Mouse (Mus musculus): ENCODE results near the gene Tssk1. TPM values are rescaled to one million over a fixed set of nuclear protein-coding genes. Genes with fewer than 3 reads are reported as not detected.

The Tssk1 gene
- total and polyA plus RNA-seq, 2 experiments from 2014 or later, result 0.04 TPM; not detected in 1

GRCm38 (mm10) chr16:17876096-17876495 is 17.9 kb upstream of the Tssk1 start:
- no peak overlapping the region for H3K4me3 ChIP-seq (ENCODE audit: low read length)
- no peaks in the 10 kb centered on the region for H3K27me3 ChIP-seq (ENCODE audit: insufficient read depth, low read length)
- H3K4me1 ChIP-seq (ENCODE audit: insufficient read depth, low read length), result no peaks in the 10 kb centered on the region
- no peak for DNase-seq (ENCODE audit: low spot score)
- H3K4me2 ChIP-seq (ENCODE audit: low read depth, low read length), result no peak overlapping the region
- peaks cover 10% of the 10 kb centered on the region; the same call in 1 of the 2 replicates for H3K36me3 ChIP-seq (ENCODE audit: insufficient read depth, low read length)
- no peak overlapping the region for H3K9ac ChIP-seq (replicated peaks; ENCODE audit: low read length)
- TF ChIP-seq CTCF (IDR thresholded peaks at IDR 0.05; ENCODE audit: low read depth), result no peak
- ATAC-seq, result no peak
- no peak overlapping the region for H3K27ac ChIP-seq
- no peaks in the 10 kb centered on the region for H3K9me3 ChIP-seq (ENCODE audit: low read length)
- 94% methylated on average over 1 of the region's 1 CpGs for WGBS

DNA sequence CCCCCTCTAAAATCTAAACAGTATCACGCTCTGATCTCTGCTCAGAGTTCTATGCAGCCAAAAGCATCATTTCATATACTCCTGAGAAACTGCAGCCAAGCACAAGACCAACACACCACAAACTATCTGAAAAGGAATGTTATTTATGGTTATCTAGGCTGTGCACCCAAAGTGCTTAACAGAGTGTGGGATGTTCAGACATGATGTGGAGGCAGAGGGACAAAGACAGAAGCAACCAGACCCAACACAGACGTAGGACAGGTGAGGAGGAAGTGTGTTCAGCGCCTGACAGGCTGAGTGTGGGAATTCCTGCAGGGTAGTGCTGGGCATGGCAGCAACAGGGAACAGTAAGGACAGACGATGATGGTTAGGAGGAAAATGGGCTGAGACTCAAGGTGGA is 14.5 kb upstream of the Tssk1 start:
- H3K9me3 ChIP-seq (ENCODE audit: low read length), result no peaks in the 10 kb centered on the region

GRCm38 (mm10) chr16:17882196-17882595 is 11.8 kb upstream of the Tssk1 start:
- Histone ChIP-seq H3K36me3 (ENCODE audit: insufficient read depth, low read length) (no peaks in the 10 kb centered on the region), H3K27me3 (ENCODE audit: insufficient read depth, low read length) (no peaks in the 10 kb centered on the region), H3K4me3 (ENCODE audit: low read length) (no peak overlapping the region), H3K27ac (no peak overlapping the region), H3K4me2 (ENCODE audit: low read depth, low read length) (no peak overlapping the region), H3K4me1 (ENCODE audit: insufficient read depth, low read length) (no peaks in the 10 kb centered on the region), H3K9ac (replicated peaks; ENCODE audit: low read length) (no peak overlapping the region), H3K9me3 (ENCODE audit: low read length) (no peaks in the 10 kb centered on the region)
- no peak for TF ChIP-seq CTCF (IDR thresholded peaks at IDR 0.05; ENCODE audit: low read depth)
- ATAC-seq (no peak), DNase-seq (ENCODE audit: low spot score) (no peak)

More for the DNA sequence above, 14.5 kb upstream of the Tssk1 start:
- no peaks in the 10 kb centered on the region for H3K4me1 ChIP-seq (ENCODE audit: insufficient read depth, low read length)
- no peak overlapping the region for H3K4me3 ChIP-seq (ENCODE audit: low read length)
- DNase-seq (ENCODE audit: low spot score) (no peak), ATAC-seq (no peak)
- no peaks in the 10 kb centered on the region for H3K27me3 ChIP-seq (ENCODE audit: insufficient read depth, low read length)
- no peak overlapping the region for H3K9ac ChIP-seq (replicated peaks; ENCODE audit: low read length)
- no peak overlapping the region for H3K27ac ChIP-seq
- H3K36me3 ChIP-seq (ENCODE audit: insufficient read depth, low read length), result no peaks in the 10 kb centered on the region
- no peak for TF ChIP-seq CTCF (IDR thresholded peaks at IDR 0.05; ENCODE audit: low read depth)
- WGBS, result 90% methylated on average over 4 of the region's 4 CpGs
- no peak overlapping the region for H3K4me2 ChIP-seq (ENCODE audit: low read depth, low read length)

GRCm38 (mm10) chr16:17884116-17884515 is 9.9 kb upstream of the Tssk1 start:
- H3K27me3 ChIP-seq (ENCODE audit: insufficient read depth, low read length), result no peaks in the 10 kb centered on the region
- H3K4me2 ChIP-seq (ENCODE audit: low read depth, low read length), result no peak overlapping the region
- no peak overlapping the region for H3K27ac ChIP-seq
- no peaks in the 10 kb centered on the region for H3K9me3 ChIP-seq (ENCODE audit: low read length)
- 87% methylated on average over 6 of the region's 6 CpGs for WGBS
- DNase-seq (ENCODE audit: low spot score), result no peak
- no peak overlapping the region for H3K9ac ChIP-seq (replicated peaks; ENCODE audit: low read length)
- no peak for ATAC-seq
- no peaks in the 10 kb centered on the region for H3K4me1 ChIP-seq (ENCODE audit: insufficient read depth, low read length)
- no peaks in the 10 kb centered on the region for H3K36me3 ChIP-seq (ENCODE audit: insufficient read depth, low read length)
- no peak overlapping the region for H3K4me3 ChIP-seq (ENCODE audit: low read length)
- TF ChIP-seq CTCF (IDR thresholded peaks at IDR 0.05; ENCODE audit: low read depth), result no peak

- no peaks in the 10 kb centered on the region for H3K9me3 ChIP-seq (ENCODE audit: low read length)
- DNase-seq (ENCODE audit: low spot score) (no peak), ATAC-seq (no peak)
- H3K4me2 ChIP-seq (ENCODE audit: low read depth, low read length), result peak overlapping the region; percentile 84
- TF ChIP-seq CTCF (IDR thresholded peaks at IDR 0.05; ENCODE audit: low read depth), result no peak
- H3K36me3 ChIP-seq (ENCODE audit: insufficient read depth, low read length), result no peaks in the 10 kb centered on the region
- peak overlapping the region; percentile 96; the same call in 1 of the 2 replicates for H3K9ac ChIP-seq (replicated peaks; ENCODE audit: low read length)
- peaks cover 19% of the 10 kb centered on the region for H3K4me1 ChIP-seq (ENCODE audit: insufficient read depth, low read length)
- peak overlapping the region; percentile 36; the same call in 1 of the 2 replicates for H3K27ac ChIP-seq
- no peaks in the 10 kb centered on the region for H3K27me3 ChIP-seq (ENCODE audit: insufficient read depth, low read length)
- H3K4me3 ChIP-seq (ENCODE audit: low read length), result peak overlapping the region; percentile 58
- 77% methylated on average over 6 of the region's 6 CpGs for WGBS
Observed at GRCm38 (mm10) chr16:17889689-17890341, 4.2 kb upstream of the Tssk1 start.

DNA sequence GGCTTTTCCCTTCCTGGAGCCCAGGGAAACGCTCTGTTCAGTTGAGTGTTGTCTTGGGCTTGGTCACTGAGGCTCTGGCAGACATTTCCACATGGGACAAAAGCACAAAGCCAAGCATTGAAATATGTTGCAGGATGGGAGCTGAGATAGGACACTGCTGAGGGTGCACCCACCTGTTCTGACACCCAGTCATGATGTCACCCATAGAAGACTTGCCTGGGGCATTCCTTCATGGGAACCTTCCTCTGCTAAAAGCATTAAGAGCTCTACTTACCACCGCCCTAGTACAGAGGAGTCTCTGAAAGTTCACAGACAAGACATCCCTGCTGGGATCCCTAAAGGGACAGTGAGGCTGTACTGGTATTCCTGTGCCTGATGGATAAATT is 3.7 kb upstream of the Tssk1 start:
- H3K36me3 ChIP-seq (ENCODE audit: insufficient read depth, low read length), result no peaks in the 10 kb centered on the region
- H3K4me2 ChIP-seq (ENCODE audit: low read depth, low read length), result peak overlapping the region; percentile 84
- no peaks in the 10 kb centered on the region for H3K9me3 ChIP-seq (ENCODE audit: low read length)
- H3K27ac ChIP-seq, result peak overlapping the region; percentile 36; the same call in 1 of the 2 replicates
- ATAC-seq, result no peak
- H3K27me3 ChIP-seq (ENCODE audit: insufficient read depth, low read length), result no peaks in the 10 kb centered on the region
- peak overlapping the region; percentile 96 for H3K9ac ChIP-seq (replicated peaks; ENCODE audit: low read length)
- peak overlapping the region; percentile 58 for H3K4me3 ChIP-seq (ENCODE audit: low read length)
- TF ChIP-seq CTCF (IDR thresholded peaks at IDR 0.05; ENCODE audit: low read depth), result no peak
- DNase-seq (ENCODE audit: low spot score), result peak; percentile 12
- WGBS, result 35% methylated on average over 2 of the region's 2 CpGs
- peaks cover 19% of the 10 kb centered on the region for H3K4me1 ChIP-seq (ENCODE audit: insufficient read depth, low read length)

GRCm38 (mm10) chr16:17890917-17891566 is 3.0 kb upstream of the Tssk1 start:
- peak overlapping the region; percentile 84 for H3K4me2 ChIP-seq (ENCODE audit: low read depth, low read length)
- peak overlapping the region; percentile 97 for H3K27ac ChIP-seq
- no peaks in the 10 kb centered on the region for H3K36me3 ChIP-seq (ENCODE audit: insufficient read depth, low read length)
- peak; percentile 85 for DNase-seq (ENCODE audit: low spot score)
- peak overlapping the region; percentile 96 for H3K9ac ChIP-seq (replicated peaks; ENCODE audit: low read length)
- H3K27me3 ChIP-seq (ENCODE audit: insufficient read depth, low read length), result no peaks in the 10 kb centered on the region
- H3K4me1 ChIP-seq (ENCODE audit: insufficient read depth, low read length), result peaks cover 19% of the 10 kb centered on the region
- WGBS, result under 1% methylated on average over 40 of the region's 44 CpGs
- peak overlapping the region; percentile 58 for H3K4me3 ChIP-seq (ENCODE audit: low read length)
- TF ChIP-seq CTCF (IDR thresholded peaks at IDR 0.05; ENCODE audit: low read depth), result no peak
- H3K9me3 ChIP-seq (ENCODE audit: low read length), result no peaks in the 10 kb centered on the region
- peak; percentile 53 for ATAC-seq

Measured in hindbrain, postnatal 0 days (tissue).